Mouse (Mus musculus) embryonic facial prominence, embryonic 14.5 days (tissue): ENCODE measurements at regions not wholly inside any gene's neighbourhood (a gene's known extent, or its start where the extent isn't known, plus 50 kb on each side); places are given as distances from the start of the nearest gene placed in this dataset.

ENCODE experiments used
- ATAC-seq: fragments of 200-750 bp; cut with Nextera tagmentation; 2 replicates; pipeline ENCODE4 v1.8.0; 2017; ENCODE audit warnings: low read depth, moderate number of reproducible peaks, moderate TSS enrichment
- DNase-seq: peaks from one replicate; pipeline ENCODE4 v3.0.0-alpha.2; 2015; ENCODE audit warnings: low spot score
- H3K27ac ChIP-seq: fragments of 300-500 bp; sonication (generic); replicated peaks from 2 replicates; pipeline ENCODE4 v1.5.1; 2014; ENCODE audit warnings: low read depth, mild to moderate bottlenecking, low read length, moderate library complexity
- H3K27me3 ChIP-seq: fragments of 300-500 bp; sonication (generic); replicated peaks from 2 replicates; pipeline ENCODE4 v1.6.1; 2014; ENCODE audit warnings: low read length; ENCODE audit not compliant: control insufficient read depth, insufficient read depth
- H3K36me3 ChIP-seq: fragments of 300-500 bp; sonication (generic); 2 replicates; pipeline ENCODE4 v1.6.1; 2014; ENCODE audit warnings: low read length, mixed read lengths; ENCODE audit not compliant: control insufficient read depth, insufficient read depth
- H3K4me1 ChIP-seq: fragments of 300-500 bp; sonication (generic); 2 replicates; pipeline ENCODE4 v1.6.1; 2014; ENCODE audit warnings: antibody characterized with exemption, low read length; ENCODE audit not compliant: control insufficient read depth, insufficient read depth
- H3K4me2 ChIP-seq: fragments of 300-500 bp; sonication (generic); 2 replicates; pipeline ENCODE4 v1.6.1; 2014; ENCODE audit warnings: low read depth, mild to moderate bottlenecking, low read length, moderate library complexity, mixed read lengths
- H3K4me3 ChIP-seq: fragments of 300-500 bp; sonication (generic); 2 replicates; pipeline ENCODE4 v1.5.1; 2014; ENCODE audit warnings: low read depth, mild to moderate bottlenecking, low read length
- H3K9ac ChIP-seq: fragments of 300-500 bp; sonication (generic); 2 replicates; pipeline ENCODE4 v1.6.1; 2014; ENCODE audit warnings: low read depth, mild to moderate bottlenecking, low read length, moderate library complexity, mixed read lengths
- H3K9me3 ChIP-seq: fragments of 300-500 bp; sonication (generic); 2 replicates; pipeline ENCODE4 v1.6.1; 2016; ENCODE audit warnings: low read length; ENCODE audit not compliant: control insufficient read depth
- WGBS: fragments of 180-500 bp; shearing (Covaris S2); extraction: QIAGEN DNeasy Blood & Tissue Kit; methylation state at CpG from one replicate; pipeline ENCODE4 v1.1.7; 2014; 5-methylcytosine and 5-hydroxymethylcytosine counted together

GRCm38 (mm10) chr1:117519498-117520032 lies 177.4 kb upstream of the Gm28363 start:
- ATAC-seq (no peak), DNase-seq (peak; percentile 4)
- Histone ChIP-seq H3K4me2 (no peak overlapping the region), H3K36me3 (no peaks in the 10 kb centered on the region), H3K9ac (no peak overlapping the region), H3K27me3 (no peaks in the 10 kb centered on the region), H3K4me1 (no peaks in the 10 kb centered on the region), H3K9me3 (no peaks in the 10 kb centered on the region), H3K4me3 (no peak overlapping the region), H3K27ac (no peak overlapping the region)
- WGBS, result 19% methylated on average over 5 of the region's 5 CpGs
